Mouse (Mus musculus) stomach, embryonic 15.5 days (tissue): ENCODE data around the gene Fbxl13. TPM values are rescaled to one million over a fixed set of nuclear protein-coding genes. Genes with fewer than 3 reads are reported as not detected.

Source experiments
- ATAC-seq: fragments of 200-750 bp; cut with Nextera tagmentation; 2 replicates; pipeline ENCODE4 v1.8.0; 2017; ENCODE audit warnings: low read depth, moderate number of reproducible peaks, moderate TSS enrichment; ENCODE audit not compliant: insufficient read depth, low FRiP score
- H3K27ac ChIP-seq: fragments of 300-500 bp; sonication (generic); 2 replicates; pipeline ENCODE4 v1.5.1; 2015; ENCODE audit warnings: mild to moderate bottlenecking, inconsistent platforms
- H3K27me3 ChIP-seq: fragments of 300-500 bp; sonication (generic); replicated peaks from 2 replicates; pipeline ENCODE4 v1.6.1; 2015; ENCODE audit warnings: inconsistent platforms
- H3K36me3 ChIP-seq: fragments of 300-500 bp; sonication (generic); 2 replicates; pipeline ENCODE4 v1.6.1; 2015; ENCODE audit warnings: inconsistent platforms
- H3K4me1 ChIP-seq: fragments of 300-500 bp; sonication (generic); 2 replicates; pipeline ENCODE4 v1.6.1; 2015; ENCODE audit warnings: inconsistent platforms
- H3K4me2 ChIP-seq: fragments of 300-500 bp; sonication (generic); 2 replicates; pipeline ENCODE4 v1.6.1; 2015; ENCODE audit warnings: mild to moderate bottlenecking, inconsistent platforms
- H3K4me3 ChIP-seq: fragments of 300-500 bp; sonication (generic); replicated peaks from 2 replicates; pipeline ENCODE4 v1.5.1; 2015; ENCODE audit warnings: inconsistent platforms
- H3K9ac ChIP-seq: fragments of 300-500 bp; sonication (generic); 2 replicates; pipeline ENCODE4 v1.6.1; 2015; ENCODE audit warnings: inconsistent platforms
- H3K9me3 ChIP-seq: fragments of 300-500 bp; sonication (generic); 2 replicates; pipeline ENCODE4 v1.6.1; 2016; ENCODE audit warnings: inconsistent platforms
- WGBS: fragments of 180-500 bp; shearing (Covaris S2); methylation state at CpG from one replicate; pipeline ENCODE4 v1.1.7; 2015; 5-methylcytosine and 5-hydroxymethylcytosine counted together
- polyA plus RNA-seq: library from polyadenylated mRNA; unstranded; fragments of >200 nt; fragmentation: Nextera tagmentation; extraction: Ambion mirVana; gene quantifications from 2 replicates; pipeline ENCODE4 v1.2.1, GENCODE M21; 2015

Gene Fbxl13
- polyA plus RNA-seq = 0.13 and 0.36 TPM in 2 replicates

DNA sequence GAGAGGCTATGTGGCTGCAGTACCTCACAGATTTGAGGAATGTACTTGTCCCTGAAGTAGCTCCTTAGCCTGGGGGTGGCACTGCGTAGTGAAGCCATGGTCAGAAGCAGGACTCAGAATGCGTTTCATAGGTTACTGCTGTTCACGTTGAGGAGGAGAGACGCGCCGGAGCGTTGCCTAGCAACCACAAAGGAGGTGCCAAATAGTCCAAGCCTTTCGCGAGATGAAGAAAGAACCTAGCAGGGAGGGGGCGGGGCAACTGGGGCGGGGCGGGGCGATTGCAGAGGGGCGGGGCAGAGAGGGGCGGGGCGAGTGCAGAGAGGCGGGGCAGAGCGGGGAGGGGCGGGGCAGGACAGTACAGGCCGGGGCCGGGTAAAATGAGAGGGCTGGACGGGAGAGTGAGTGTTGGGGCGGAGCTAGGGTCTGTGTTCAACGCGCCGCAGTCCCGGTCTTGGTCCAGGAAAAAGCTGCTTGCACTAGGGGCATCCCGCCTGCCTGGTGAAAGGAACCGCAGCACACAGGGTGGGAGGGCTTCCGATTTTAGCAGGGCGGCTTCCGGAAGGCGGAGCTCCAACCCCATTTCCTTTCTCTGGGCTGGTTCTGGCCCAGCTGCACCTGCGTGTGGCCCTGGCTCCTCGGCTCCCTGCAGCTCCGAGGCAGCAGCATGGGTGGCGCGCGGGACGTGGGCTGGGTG, at the start of gene Fbxl13, which contains the start of gene Armc10:
Gene Fbxl13, minus strand, starts transcription at position 196 of the 694 bp plus-strand sequence.
Gene Armc10, plus strand, starts transcription at position 375 of the 694 bp plus-strand sequence.
- peaks cover 13% of the 10 kb centered on the region; the same call in 1 of the 2 replicates for H3K36me3 ChIP-seq
- no peaks in the 10 kb centered on the region for H3K9me3 ChIP-seq
- H3K4me1 ChIP-seq = 0 out of 2 replicates have a peak, but pooled peaks cover 3% of the 10 kb centered on the region
- WGBS = 0% methylated on average over 36 of the region's 40 CpGs
- H3K27me3 ChIP-seq = no peaks in the 10 kb centered on the region
- ATAC-seq = peak; percentile 97
- peak within 1 kb of the TSS; percentile 84 for H3K4me3 ChIP-seq
- H3K9ac ChIP-seq = peak within 1 kb of the TSS; percentile 77
- peak within 1 kb of the TSS; percentile 92 for H3K27ac ChIP-seq
- peak within 1 kb of the TSS; percentile 72 for H3K4me2 ChIP-seq

DNA sequence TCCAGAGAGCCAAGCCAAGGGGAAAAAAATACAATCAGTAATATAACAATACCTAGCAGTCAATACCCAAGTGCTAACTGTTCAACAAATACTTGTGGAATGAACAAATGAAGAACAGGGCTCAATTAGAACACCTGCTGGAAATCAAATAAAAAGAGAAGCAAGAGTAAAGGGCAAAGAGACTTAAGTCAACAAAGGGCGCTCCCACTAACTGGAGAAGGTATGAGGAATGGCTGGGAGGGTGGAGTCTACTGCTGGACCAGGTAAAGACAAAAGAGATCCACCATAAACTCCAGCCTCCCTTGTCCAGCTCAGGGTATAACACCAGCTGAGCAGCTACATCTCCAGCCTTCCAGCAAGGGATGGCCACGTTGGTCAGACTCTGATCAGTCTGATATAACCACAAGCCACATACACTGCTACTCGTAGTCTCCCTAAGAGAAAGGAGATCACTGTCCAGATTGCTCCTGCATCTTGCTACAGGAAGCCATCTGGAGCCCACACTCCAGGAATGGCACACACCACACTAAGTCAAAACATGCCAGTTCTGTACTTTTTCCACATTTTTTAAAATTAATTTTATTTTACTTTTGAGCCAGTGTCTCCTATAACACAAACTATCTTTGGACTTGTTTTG, 49.5 kb upstream of the Fbxl13 start:
- H3K9me3 ChIP-seq = no peaks in the 10 kb centered on the region
- no peak overlapping the region for H3K9ac ChIP-seq
- no peaks in the 10 kb centered on the region for H3K4me1 ChIP-seq
- no peak overlapping the region for H3K27ac ChIP-seq
- H3K4me3 ChIP-seq = no peak overlapping the region
- no peak overlapping the region for H3K4me2 ChIP-seq
- no peaks in the 10 kb centered on the region for H3K36me3 ChIP-seq
- WGBS = 64% methylated on average over 3 of the region's 3 CpGs
- H3K27me3 ChIP-seq = no peaks in the 10 kb centered on the region
- peak; percentile 58 for ATAC-seq

DNA sequence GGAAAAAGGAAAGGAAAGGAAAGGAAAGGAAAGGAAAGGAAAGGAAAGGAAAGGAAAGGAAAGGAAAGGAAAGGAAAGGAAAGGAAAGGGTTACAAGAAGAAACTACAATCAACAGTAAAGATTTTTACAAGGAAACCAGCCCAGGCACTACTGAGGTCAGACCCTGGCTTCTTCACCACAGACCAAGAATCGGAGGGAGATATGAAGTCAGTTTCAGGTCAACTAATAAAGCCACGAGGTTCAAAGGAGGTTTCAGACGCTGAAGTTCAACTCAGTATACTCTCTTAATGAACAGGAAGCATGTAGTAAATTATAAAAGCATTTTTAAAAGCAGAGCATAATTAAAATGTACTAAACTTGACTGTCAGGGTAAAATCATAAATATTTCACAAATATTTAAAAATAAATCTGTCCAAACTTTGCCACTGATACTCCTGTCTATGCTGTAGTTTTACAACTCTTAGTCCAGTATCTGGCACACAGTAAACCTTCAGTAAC, 48.0 kb upstream of the Fbxl13 start:
- ATAC-seq = no peak
- no peak overlapping the region for H3K4me2 ChIP-seq
- no peaks in the 10 kb centered on the region for H3K27me3 ChIP-seq
- no peaks in the 10 kb centered on the region for H3K9me3 ChIP-seq
- H3K9ac ChIP-seq = no peak overlapping the region
- H3K4me1 ChIP-seq = no peaks in the 10 kb centered on the region
- no peaks in the 10 kb centered on the region for H3K36me3 ChIP-seq
- H3K27ac ChIP-seq = no peak overlapping the region
- 60% methylated on average over 3 of the region's 3 CpGs for WGBS
- no peak overlapping the region for H3K4me3 ChIP-seq

DNA sequence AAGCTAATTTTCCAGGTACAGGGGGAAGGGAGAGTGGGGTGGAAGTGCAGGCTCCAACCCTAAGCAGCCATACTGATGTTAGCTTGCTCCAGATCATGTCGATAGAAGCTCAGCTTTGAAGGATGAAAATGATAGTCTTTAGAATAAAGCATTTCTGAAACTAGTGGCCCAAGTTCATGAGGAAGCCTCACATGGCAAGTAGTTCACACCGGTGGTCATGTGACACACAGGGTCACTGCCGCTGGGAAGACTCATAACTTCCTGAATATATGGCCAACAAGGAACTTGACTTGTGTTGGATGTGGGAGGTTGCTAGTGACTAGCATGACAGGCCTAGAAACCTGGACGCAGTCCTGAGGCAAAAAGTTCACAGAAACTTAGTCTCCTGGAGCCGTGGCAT, 46.8 kb upstream of the Fbxl13 start:
- Histone ChIP-seq H3K9me3 (no peaks in the 10 kb centered on the region), H3K36me3 (no peaks in the 10 kb centered on the region), H3K9ac (no peak overlapping the region), H3K4me2 (no peak overlapping the region), H3K4me1 (no peaks in the 10 kb centered on the region), H3K27me3 (no peaks in the 10 kb centered on the region), H3K27ac (no peak overlapping the region), H3K4me3 (no peak overlapping the region)
- 96% methylated on average over 5 of the region's 5 CpGs for WGBS
- ATAC-seq = no peak

DNA sequence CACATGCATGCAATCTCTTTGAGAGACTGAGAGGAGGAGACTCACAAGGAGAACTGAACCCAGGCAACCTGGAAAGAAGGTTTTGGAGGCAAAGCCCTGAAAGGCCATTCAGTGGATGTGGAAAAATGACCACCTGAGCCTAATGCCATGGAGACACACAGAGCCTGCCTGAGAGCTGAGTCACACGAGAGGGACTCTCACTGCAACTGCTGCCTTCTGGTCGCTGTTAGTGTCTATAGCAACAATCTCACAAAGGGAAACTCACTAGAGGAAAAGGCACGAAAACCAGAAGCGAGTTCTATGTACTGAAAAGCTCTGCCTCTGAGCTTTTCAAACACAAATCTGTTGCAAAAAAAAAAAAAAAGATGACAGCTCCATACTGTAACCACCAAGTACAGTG, 41.6 kb upstream of the Fbxl13 start:
- no peaks in the 10 kb centered on the region for H3K36me3 ChIP-seq
- no peak; the same call in 1 of the 2 replicates for ATAC-seq
- H3K27me3 ChIP-seq = no peaks in the 10 kb centered on the region
- H3K4me3 ChIP-seq = no peak overlapping the region
- H3K4me2 ChIP-seq = no peak overlapping the region
- no peak overlapping the region for H3K9ac ChIP-seq
- 52% methylated on average over 4 of the region's 4 CpGs for WGBS
- H3K9me3 ChIP-seq = no peaks in the 10 kb centered on the region
- no peaks in the 10 kb centered on the region for H3K4me1 ChIP-seq
- H3K27ac ChIP-seq = no peak overlapping the region

DNA sequence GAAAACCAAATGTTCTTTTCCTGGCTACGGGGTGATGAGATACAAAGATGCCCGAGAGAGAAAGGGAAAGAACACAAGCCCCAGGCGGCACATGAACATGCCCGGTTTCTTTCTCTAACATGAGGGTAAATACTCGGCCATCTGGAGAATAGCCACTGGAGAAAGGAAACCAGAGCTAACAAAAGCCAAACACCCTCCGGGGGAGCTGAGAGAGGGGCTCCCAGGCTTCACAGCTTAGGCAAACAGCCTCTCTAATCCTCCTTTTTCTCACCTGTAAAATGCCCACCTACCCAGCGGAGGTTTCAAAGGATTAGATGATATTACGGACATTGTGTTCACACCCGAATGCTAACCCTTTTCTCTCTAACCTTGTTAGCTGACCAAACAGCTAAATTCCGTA, 39.6 kb upstream of the Fbxl13 start:
- Histone ChIP-seq H3K9me3 (no peaks in the 10 kb centered on the region), H3K36me3 (no peaks in the 10 kb centered on the region), H3K9ac (no peak overlapping the region), H3K27ac (no peak overlapping the region), H3K4me2 (no peak overlapping the region), H3K27me3 (no peaks in the 10 kb centered on the region), H3K4me3 (no peak overlapping the region), H3K4me1 (no peaks in the 10 kb centered on the region)
- ATAC-seq = no peak
- WGBS = 67% methylated on average over 10 of the region's 10 CpGs

DNA sequence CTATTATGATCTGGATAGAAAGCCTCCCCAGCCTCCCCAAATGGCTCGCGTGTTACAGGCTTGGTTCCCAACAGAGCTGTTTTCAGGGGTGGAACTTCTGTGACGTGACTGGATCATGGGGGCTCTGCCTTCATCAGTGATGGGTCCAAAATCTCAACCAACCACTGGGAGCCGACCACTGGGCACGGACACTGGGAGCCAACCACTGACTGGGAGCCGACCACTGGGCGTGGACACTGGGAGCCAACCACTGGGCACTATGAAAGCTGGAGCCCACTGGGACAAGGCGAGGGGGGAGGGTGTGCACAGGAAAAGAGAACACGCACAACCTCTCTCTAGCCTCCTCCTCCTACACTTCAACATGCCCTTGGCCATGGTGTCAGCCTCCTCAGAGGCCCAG, 38.4 kb upstream of the Fbxl13 start:
- H3K27me3 ChIP-seq = no peaks in the 10 kb centered on the region
- no peak overlapping the region for H3K4me3 ChIP-seq
- no peak for ATAC-seq
- no peaks in the 10 kb centered on the region for H3K4me1 ChIP-seq
- H3K36me3 ChIP-seq = no peaks in the 10 kb centered on the region
- no peak overlapping the region for H3K27ac ChIP-seq
- H3K9ac ChIP-seq = no peak overlapping the region
- no peak overlapping the region for H3K4me2 ChIP-seq
- WGBS = 93% methylated on average over 9 of the region's 9 CpGs
- H3K9me3 ChIP-seq = no peaks in the 10 kb centered on the region

DNA sequence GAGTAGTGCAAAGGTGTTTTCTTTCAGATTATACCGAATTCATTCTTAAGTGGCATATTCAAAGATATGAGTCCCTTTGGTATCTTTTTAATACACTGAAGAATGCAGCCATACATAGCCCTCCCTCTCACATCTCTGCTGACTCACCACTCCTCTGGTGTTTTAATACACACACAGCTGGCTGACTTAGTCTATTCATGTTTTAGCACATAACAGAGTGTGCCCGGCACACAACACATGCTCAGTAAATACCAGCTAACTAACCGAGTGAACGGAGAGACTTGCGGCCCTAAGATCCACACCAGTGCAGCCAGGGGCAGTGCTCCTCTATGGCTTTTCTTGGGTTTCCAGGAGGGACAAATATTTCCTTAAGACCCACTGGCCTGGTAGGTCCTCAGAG, 35.5 kb upstream of the Fbxl13 start:
- Histone ChIP-seq H3K27ac (no peak overlapping the region), H3K4me3 (no peak overlapping the region), H3K9me3 (no peaks in the 10 kb centered on the region), H3K27me3 (no peaks in the 10 kb centered on the region), H3K36me3 (no peaks in the 10 kb centered on the region), H3K4me1 (no peaks in the 10 kb centered on the region), H3K4me2 (no peak overlapping the region), H3K9ac (no peak overlapping the region)
- 76% methylated on average over 5 of the region's 5 CpGs for WGBS
- ATAC-seq = no peak

DNA sequence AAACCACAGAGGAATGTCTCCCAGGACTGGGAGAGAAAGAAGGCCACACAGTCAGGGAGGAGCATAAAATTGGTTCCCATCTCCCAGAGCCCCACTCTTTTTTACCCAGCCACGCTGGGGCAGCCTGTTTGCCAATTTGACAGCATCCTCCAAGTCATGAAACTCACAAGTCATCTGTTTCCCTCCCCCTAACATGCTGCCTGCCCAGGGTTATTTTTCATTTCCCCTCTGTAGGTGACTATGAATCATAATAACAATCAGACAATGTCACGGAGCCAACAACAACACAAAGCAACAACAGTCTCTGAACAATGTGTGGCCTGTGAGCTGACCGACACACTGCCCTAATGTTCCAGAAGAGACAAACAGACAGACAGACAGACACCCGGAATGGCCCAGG, 34.6 kb upstream of the Fbxl13 start:
- H3K9ac ChIP-seq = no peak overlapping the region
- H3K4me3 ChIP-seq = no peak overlapping the region
- H3K27me3 ChIP-seq = no peaks in the 10 kb centered on the region
- 70% methylated on average over 4 of the region's 4 CpGs for WGBS
- no peak overlapping the region for H3K27ac ChIP-seq
- H3K9me3 ChIP-seq = no peaks in the 10 kb centered on the region
- H3K36me3 ChIP-seq = no peaks in the 10 kb centered on the region
- no peak for ATAC-seq
- no peaks in the 10 kb centered on the region for H3K4me1 ChIP-seq
- H3K4me2 ChIP-seq = no peak overlapping the region

DNA sequence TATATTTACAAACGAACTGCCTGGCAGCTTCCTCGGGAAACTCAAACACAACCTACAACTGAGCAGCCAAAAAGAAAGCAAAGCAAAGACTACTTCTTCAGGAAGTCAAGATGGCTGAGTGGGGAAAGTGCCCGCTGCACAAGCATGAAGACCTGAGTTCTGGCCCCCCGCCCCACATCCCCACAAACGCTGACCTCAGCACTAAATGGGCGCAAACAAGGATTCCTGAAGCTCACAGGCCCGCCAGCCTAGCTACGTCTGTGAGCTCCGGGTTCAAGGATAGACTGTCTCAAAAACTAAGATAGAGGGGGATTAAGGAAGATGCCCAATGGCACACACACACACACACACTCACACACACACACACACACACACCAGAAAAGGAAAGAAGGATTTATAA, 32.9 kb upstream of the Fbxl13 start:
- Histone ChIP-seq H3K27ac (no peak overlapping the region), H3K9ac (no peak overlapping the region), H3K9me3 (no peaks in the 10 kb centered on the region), H3K4me3 (no peak overlapping the region), H3K27me3 (no peaks in the 10 kb centered on the region), H3K36me3 (no peaks in the 10 kb centered on the region), H3K4me1 (no peaks in the 10 kb centered on the region), H3K4me2 (no peak overlapping the region)
- WGBS = 96% methylated on average over 9 of the region's 9 CpGs
- ATAC-seq = no peak

DNA sequence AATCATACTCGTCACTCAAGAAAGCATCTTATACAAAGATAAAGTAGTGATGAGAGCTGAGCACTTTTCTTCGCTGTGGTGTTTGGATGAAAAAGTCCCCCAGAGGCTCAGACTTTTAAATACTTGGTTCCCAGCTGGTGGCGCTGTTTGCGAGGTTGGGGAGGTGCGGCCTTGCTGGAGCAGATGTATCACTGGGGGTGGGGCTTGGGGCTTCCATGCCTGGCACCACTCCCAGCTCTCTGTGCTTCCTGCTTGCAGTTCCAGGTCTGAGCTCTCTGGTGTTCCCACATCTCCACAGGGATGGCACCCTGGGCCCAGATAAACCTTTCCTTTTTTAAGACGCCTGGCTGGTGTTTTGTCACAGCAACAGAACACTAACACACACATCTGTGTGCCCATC, 32.5 kb upstream of the Fbxl13 start:
- no peak for ATAC-seq
- 93% methylated on average over 6 of the region's 6 CpGs for WGBS
- Histone ChIP-seq H3K36me3 (no peaks in the 10 kb centered on the region), H3K9me3 (no peaks in the 10 kb centered on the region), H3K4me3 (no peak overlapping the region), H3K4me1 (no peaks in the 10 kb centered on the region), H3K27me3 (no peaks in the 10 kb centered on the region), H3K9ac (no peak overlapping the region), H3K27ac (no peak overlapping the region), H3K4me2 (no peak overlapping the region)

DNA sequence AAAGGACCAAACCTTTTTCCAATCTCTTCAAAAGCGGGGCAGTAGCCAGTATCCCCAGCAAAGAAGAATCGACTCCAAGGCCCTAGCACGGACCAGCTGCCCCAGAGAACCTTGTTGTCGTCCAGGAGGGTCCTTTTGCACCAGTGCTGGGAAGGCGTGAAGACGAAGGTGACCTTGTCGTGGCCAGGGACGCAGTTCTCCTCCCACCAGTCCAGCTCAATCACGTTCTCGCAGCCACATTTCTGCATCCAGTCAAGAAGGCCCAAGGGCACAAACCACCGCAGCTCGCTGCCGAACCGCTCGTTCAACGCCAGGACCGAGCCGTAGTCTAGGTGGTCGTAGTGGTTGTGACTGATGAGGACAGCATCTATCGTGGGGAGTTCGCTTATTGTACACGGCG, 30.1 kb upstream of the Fbxl13 start:
- Histone ChIP-seq H3K36me3 (no peaks in the 10 kb centered on the region), H3K4me1 (no peaks in the 10 kb centered on the region), H3K9me3 (no peaks in the 10 kb centered on the region), H3K9ac (no peak overlapping the region), H3K4me2 (no peak overlapping the region), H3K27ac (no peak overlapping the region), H3K4me3 (no peak overlapping the region), H3K27me3 (no peaks in the 10 kb centered on the region)
- no peak for ATAC-seq
- 94% methylated on average over 23 of the region's 23 CpGs for WGBS
